In the genomic region with DNA sequence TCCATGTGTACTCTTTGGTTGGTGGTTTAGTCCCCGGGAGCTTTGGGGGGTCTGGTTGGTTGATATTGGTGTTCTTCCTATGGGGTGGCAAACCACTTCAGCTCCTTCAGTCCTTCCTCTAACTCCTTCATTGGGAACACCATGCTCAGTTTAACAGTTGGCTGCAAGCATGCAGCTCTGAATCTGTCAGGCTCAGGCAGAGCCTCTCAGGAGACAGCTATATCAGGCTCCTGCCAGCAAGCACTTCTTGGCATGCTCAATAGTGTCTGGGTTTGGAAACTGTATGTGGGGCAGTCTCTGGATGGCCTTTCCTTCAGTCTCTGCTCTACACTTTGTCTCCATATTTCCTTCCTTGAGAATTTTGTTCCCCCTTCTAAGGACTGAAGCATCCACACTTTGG, we compare ENCODE assay signal across 6 mouse cellular contexts. TPM values are rescaled to one million over a fixed set of nuclear protein-coding genes. Genes with fewer than 3 reads are reported as not detected.
DNase-seq lines count a peak whose midpoint lies in the region; TF ChIP-seq lines count a peak whose summit lies in the region.
"Not testable (repeated sequence)": the region's sequence is repeated elsewhere in the genome, so short reads cannot be mapped to it uniquely, and the experiment has no call there.

No protein-coding gene starts in this region.

- H3K27ac ChIP-seq in gastrocnemius, adult 2 months: not testable (repeated sequence)

- DNase-seq in adrenal gland, postnatal 14 days: peak; percentile 11
- peak; percentile 64 for DNase-seq in cerebellum, adult 11-12 months
- DNase-seq in cerebellum, adult 9-10 months: peak; percentile 46
- DNase-seq in cerebellum, postnatal 25 days: peak; percentile 39 to 50
- DNase-seq in gastrocnemius, adult 2 months: peak; percentile 20
- DNase-seq in heart, adult 8-10 months (ENCODE audit: low spot score): peak; percentile 7

- not testable (repeated sequence) for TF ChIP-seq CTCF in gastrocnemius, adult 2 months (IDR thresholded peaks at IDR 0.05)

- intact Hi-C loops in gastrocnemius, adult 2 months (cut with DNase I): not testable (repeated sequence)

- not testable (repeated sequence) for H3K4me3 ChIP-seq in gastrocnemius, adult 2 months

RNA-seq across cellular contexts. Expression of gene Slf1, which starts 42.4 kb away (rescaled TPM):
- 10.9 and 13.6 TPM in 2 replicates for total RNA-seq in adrenal gland, postnatal 14 days (2021)
- 10 to 100 TPM in 1 of 2 experiments, 1 to 10 TPM in 1; 7.2 to 10.7 TPM for total RNA-seq in gastrocnemius, adult 2 months (2021)
- 10 to 100 TPM; 24.1 to 33.3 (median 25.8) TPM for total RNA-seq in heart, adult 8-10 months (2022)

RNA-seq across cellular contexts. Expression of gene 2210408I21Rik, which starts 42.5 kb away (rescaled TPM):
- 7.7 and 8.8 TPM in 2 replicates for total RNA-seq in adrenal gland, postnatal 14 days (2021)
- total RNA-seq in gastrocnemius, adult 2 months (2021): 1 to 10 TPM; 4.3 to 5.3 TPM
- total RNA-seq in heart, adult 8-10 months (2022): 1 to 10 TPM; 5.5 to 7.2 (median 5.9) TPM

Comparison
In these comparisons a context has a peak if more than half of its experiments do, and no peak if none do; other contexts are left out.
1. DNase-seq: peak in every context shown above with its lines; median percentile 64 in cerebellum, adult 11-12 months; 46 in cerebellum, adult 9-10 months; 44 in cerebellum, postnatal 25 days; 20 in gastrocnemius, adult 2 months; 11 in adrenal gland, postnatal 14 days; 7 in heart, adult 8-10 months.